Mouse (Mus musculus): ENCODE measurements around the gene Prr23a2.

- no peak for TF ChIP-seq CEBPB (IDR thresholded peaks at IDR 0.05; ENCODE audit: insufficient read depth, poor library complexity, severe bottlenecking)
- no peak for TF ChIP-seq POLR2AphosphoS2 (IDR thresholded peaks at IDR 0.05; ENCODE audit: insufficient read length, low read depth)
- no peak for TF ChIP-seq POLR2A (IDR thresholded peaks at IDR 0.05; ENCODE audit: insufficient read length, low read depth)
- TF ChIP-seq MAX (IDR thresholded peaks at IDR 0.05; ENCODE audit: low read depth) = no peak
- no peak for TF ChIP-seq TCF12 (IDR thresholded peaks at IDR 0.05; ENCODE audit: insufficient read depth, poor library complexity, severe bottlenecking)
- no peak for TF ChIP-seq E2F4 (IDR thresholded peaks at IDR 0.05; ENCODE audit: insufficient read depth)
- TF ChIP-seq REST (IDR thresholded peaks at IDR 0.05; ENCODE audit: insufficient read depth, insufficient read length) = no peak
- no peak for TF ChIP-seq USF1 (IDR thresholded peaks at IDR 0.05; ENCODE audit: low read depth)
- no peak for TF ChIP-seq MYOD1 (IDR thresholded peaks at IDR 0.05; ENCODE audit: control insufficient read depth in 1 of 3, insufficient read length in 2 of 3, low read depth in 2 of 3)
- no peak for TF ChIP-seq MYOG (IDR thresholded peaks at IDR 0.05; ENCODE audit: control insufficient read depth in 1 of 3, insufficient read depth in 1 of 3, insufficient read length in 2 of 3, low read depth in 2 of 3)
Observed at GRCm38 (mm10) chr9:98856210-98856609, at the start of gene Prr23a2.
